Mouse (Mus musculus) C2C12 (cell line): ENCODE data around the gene 4931406P16Rik.

ENCODE experiments used
- CTCF ChIP-seq: IDR thresholded peaks from one replicate; pipeline ENCODE4 v1.5.1; 2011; ENCODE audit not compliant: control insufficient read depth, insufficient read depth, insufficient read length
- MAX ChIP-seq: IDR thresholded peaks from one replicate; pipeline ENCODE4 v1.6.1; 2011; ENCODE audit warnings: mild to moderate bottlenecking, control low read depth

- no peak for TF ChIP-seq CTCF
- TF ChIP-seq MAX = no peak
These were observed 44.9 kb downstream of the 4931406P16Rik start for GRCm38 (mm10) chr7:34268463-34268862.
